25 mouse cellular contexts compared by ENCODE assay signal in the genomic region with DNA sequence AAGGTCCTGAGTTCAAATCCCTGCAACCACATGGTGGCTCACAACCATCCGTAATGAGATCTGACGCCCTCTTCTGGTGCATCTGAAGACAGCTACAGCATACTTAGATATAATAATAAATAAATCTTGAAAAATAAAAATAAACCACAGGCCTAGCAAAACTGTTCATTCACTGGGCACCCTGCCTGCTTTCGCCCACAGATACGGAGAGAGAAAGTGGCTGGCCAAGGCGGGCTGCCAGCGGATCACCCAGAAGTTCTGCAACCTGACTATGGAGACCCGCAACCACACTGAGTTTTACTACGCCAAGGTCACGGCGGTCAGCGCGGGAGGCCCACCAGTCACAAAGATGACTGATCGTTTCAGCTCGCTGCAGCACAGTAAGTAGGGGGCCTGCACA. TPM values are rescaled to one million over a fixed set of nuclear protein-coding genes. Genes with fewer than 3 reads are reported as not detected.
A peak's percentile ranks its signal among the peaks of the same experiment; 100 is the strongest.
DNase-seq lines count a peak whose midpoint lies in the region; TF ChIP-seq lines count a peak whose summit lies in the region.
"Had no signal": no experiment of that assay in that cellular context is flagged by ENCODE, and none has a peak within 500 bp of the region (broad histone marks: within the 10 kb centered on the region; RNA-seq: fewer than 3 reads in every experiment).

No protein-coding gene starts in this region.

- H3K27ac ChIP-seq in cerebellum, adult 2 months (ENCODE audit: insufficient read depth, low read length): no peak overlapping the region
- H3K27ac ChIP-seq: embryonic facial prominence, embryonic 15.5 days; forebrain, embryonic 15.5 days; heart, embryonic 15.5 days; hindbrain, embryonic 13.5 days; kidney, postnatal 0 days; liver, embryonic 14.5 days had no signal

- intact Hi-C loops in left cerebral cortex, postnatal 14 days (cut with DNase I): no loop called here

- peak; percentile 37 to 60 for DNase-seq in left cerebral cortex, adult 18-20 months (ENCODE audit: low spot score in 2 of 2)
- no peak for DNase-seq in left cerebral cortex, adult 11 months (ENCODE audit: low spot score)
- DNase-seq in layer of hippocampus, adult 9-10 months (ENCODE audit: low spot score): peak; percentile 27
- DNase-seq in left cerebral cortex, postnatal 14 days (ENCODE audit: low spot score in 2 of 2): peak; percentile 57 to 60
- peak; percentile 44 for DNase-seq in right cerebral cortex, postnatal 25 days
- no peak for DNase-seq in cerebellum, adult 2 months
- no peak for DNase-seq in liver
- DNase-seq in gastrocnemius, postnatal 10 days: no peak
- DNase-seq: adrenal gland, postnatal 14 days; cerebellum, adult 9-11 months; heart, postnatal 36 days; kidney, adult 18-20 months; lung, embryonic 14.5 days; lung, postnatal 36 days; midbrain, embryonic 14.5 days had no signal

- TF ChIP-seq POLR2A in cerebellum, adult 2 months (IDR thresholded peaks at IDR 0.05; ENCODE audit: borderline replicate concordance, insufficient read depth, low read length): no peak

- H3K4me3 ChIP-seq in cerebellum, adult 2 months (replicated peaks; ENCODE audit: insufficient read depth, low read depth, low read length): no peak overlapping the region
- H3K4me3 ChIP-seq: embryonic facial prominence, embryonic 15.5 days; forebrain, embryonic 15.5 days; heart, embryonic 15.5 days; hindbrain, embryonic 13.5 days; megakaryocyte, embryonic 14.5 days had no signal

- H3K27me3 ChIP-seq in cerebellum, adult 2 months (ENCODE audit: control insufficient read depth, insufficient read depth, low read length): no peaks in the 10 kb centered on the region
- H3K27me3 ChIP-seq: embryonic facial prominence, embryonic 15.5 days; forebrain, embryonic 15.5 days had no signal

- TF ChIP-seq CTCF in cerebellum, adult 2 months (IDR thresholded peaks at IDR 0.05; ENCODE audit: borderline replicate concordance, insufficient read depth, low read depth, low read length): no peak

- H3K4me1 ChIP-seq in cerebellum, adult 2 months (ENCODE audit: control insufficient read depth, insufficient read depth, low read length): peaks cover 16% of the 10 kb centered on the region
- H3K4me1 ChIP-seq: embryonic facial prominence, embryonic 15.5 days; forebrain, embryonic 15.5 days; hindbrain, embryonic 13.5 days; megakaryocyte, embryonic 14.5 days had no signal

- WGBS in cerebellum, adult 2 months: 94% methylated on average over 14 of the region's 14 CpGs

RNA-seq across cellular contexts. Expression of gene Il22ra1, which starts 5.9 kb away (rescaled TPM):
- total RNA-seq in left cerebral cortex, adult 18-20 months (2021): under 1 TPM in 1 of 2 experiments, not detected in 1; 0.14 TPM
- total RNA-seq in left cerebral cortex, postnatal 14 days (2021): under 1 TPM; 0.42 to 0.70 TPM
- polyA plus RNA-seq in cerebellum, adult 2 months (2012; rRNA removed): 0.03 TPM in 1 of 2 replicates, not detected in the other
- under 1 TPM; 0.09 to 0.23 TPM for total RNA-seq in gastrocnemius, postnatal 10 days (2021)
- total RNA-seq: common myeloid progenitor, adult 5-6 weeks had no signal
- polyA plus RNA-seq: CD4-positive, CD25-positive, alpha-beta regulatory T cell, adult 4 months; forebrain, embryonic 15.5 days; hindbrain, embryonic 13.5 days; lung, embryonic 14.5 days; midbrain, embryonic 14.5 days; neural tube, embryonic 11.5 days had no signal

RNA-seq across cellular contexts. Expression of gene Myom3, which starts 25.6 kb away (rescaled TPM):
- 1 to 10 TPM in 1 of 2 experiments, under 1 TPM in 1; 0.77 to 1.7 TPM for total RNA-seq in left cerebral cortex, adult 18-20 months (2021)
- 1 to 10 TPM; 2.0 to 2.1 TPM for total RNA-seq in left cerebral cortex, postnatal 14 days (2021)
- polyA plus RNA-seq in cerebellum, adult 2 months (2012; rRNA removed): 0.17 and 0.26 TPM in 2 replicates
- total RNA-seq in gastrocnemius, postnatal 10 days (2021): 10 to 100 TPM; 47.8 to 59.7 TPM
- total RNA-seq: common myeloid progenitor, adult 5-6 weeks had no signal
- polyA plus RNA-seq: CD4-positive, CD25-positive, alpha-beta regulatory T cell, adult 4 months; lung, embryonic 14.5 days had no signal

RNA-seq across cellular contexts. Expression of gene Ifnlr1, which starts 47.8 kb away (rescaled TPM):
- under 1 TPM; 0.28 to 0.37 TPM for total RNA-seq in left cerebral cortex, adult 18-20 months (2021)
- total RNA-seq in left cerebral cortex, postnatal 14 days (2021): under 1 TPM; 0.35 to 0.40 TPM
- polyA plus RNA-seq in cerebellum, adult 2 months (2012; rRNA removed): 0.49 and 0.52 TPM in 2 replicates
- total RNA-seq in gastrocnemius, postnatal 10 days (2021): under 1 TPM; 0.21 to 0.23 TPM
- total RNA-seq: common myeloid progenitor, adult 5-6 weeks had no signal
- polyA plus RNA-seq: CD4-positive, CD25-positive, alpha-beta regulatory T cell, adult 4 months had no signal

Comparison
In these comparisons a context has a peak if more than half of its experiments do, and no peak if none do; other contexts are left out.
1. DNase-seq: peak in left cerebral cortex, adult 18-20 months (2 of 2), layer of hippocampus, adult 9-10 months (single experiment), left cerebral cortex, postnatal 14 days (2 of 2) and right cerebral cortex, postnatal 25 days (single experiment); none in left cerebral cortex, adult 11 months (single experiment), cerebellum, adult 2 months (0 of 2), liver (single experiment) and gastrocnemius, postnatal 10 days (single experiment).
2. RNA of gene Myom3, which starts 25.6 kb away (total RNA-seq): 47.8 to 59.7 TPM in gastrocnemius, postnatal 10 days; 2.0 to 2.1 TPM in left cerebral cortex, postnatal 14 days and 0.77 to 1.7 TPM in left cerebral cortex, adult 18-20 months; every median in the first group is over 10 times any median in the second.